Mouse (Mus musculus) B cell, adult 67 days (primary cell): ENCODE data around the gene Ofd1. TPM values are rescaled to one million over a fixed set of nuclear protein-coding genes. Genes with fewer than 3 reads are reported as not detected.

Experiments
- total RNA-seq, 2 experiments: library from RNA; stranded (reverse); gene quantifications; 4 replicates each; pipeline ENCODE4 v1.2.4; 2023

The Ofd1 gene
- 10 to 100 TPM; 15.5 to 18.6 TPM for total RNA-seq

GRCm38 (mm10) chrX:166440616-166441063 is at the start of gene Ofd1:
Gene Ofd1, minus strand, starts transcription at chrX:166440704.

GRCm38 (mm10) chrX:166479365-166479983 is 39.0 kb upstream of the Ofd1 start, which contains the start of gene Rab9:
Gene Rab9, minus strand, starts transcription at chrX:166479867.

DNA sequence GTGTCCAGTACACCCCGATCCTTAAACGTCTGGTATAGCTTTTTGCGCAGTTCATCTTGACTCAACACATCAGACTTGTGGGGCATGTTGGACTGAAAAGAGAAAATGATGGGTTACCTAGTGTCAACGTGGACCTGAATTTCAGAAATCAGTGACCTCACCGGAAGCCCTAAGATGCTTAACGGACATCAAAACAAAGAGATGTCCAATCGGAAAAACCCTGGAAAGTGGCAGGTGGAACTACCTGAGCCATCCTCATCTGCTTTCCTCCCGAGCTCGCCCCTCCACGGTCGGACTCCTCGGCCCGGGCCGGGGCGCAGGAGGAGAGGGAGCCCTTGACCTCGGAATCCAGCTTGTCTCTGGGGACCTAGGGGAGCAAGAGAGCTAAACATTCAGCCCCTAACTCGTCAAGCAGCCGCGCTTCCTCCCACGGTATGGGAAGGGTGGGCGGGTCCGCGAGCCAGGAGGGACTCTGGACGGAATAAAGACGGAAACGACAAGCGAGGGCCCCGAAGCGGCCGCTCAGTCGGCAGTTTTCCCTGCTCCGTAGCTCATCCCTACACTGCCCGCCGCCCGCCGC is 378 bp downstream of the Ofd1 start, which contains the start of gene Trappc2:
Gene Trappc2, plus strand, starts transcription at position 539 of the 580 bp plus-strand sequence.

Other genes starting within 250 kb of the Ofd1 start
- 1 to 10 TPM in 1 of 2 experiments, under 1 TPM in 1; 0.62 to 1.6 TPM for gene Gpm6b, start 201.8 kb downstream of the Ofd1 start, total RNA-seq
- 10 to 100 TPM in 1 of 2 experiments, 1 to 10 TPM in 1; 7.1 to 11.4 TPM for gene Trappc2, start 130 bp downstream of the Ofd1 start, total RNA-seq
- 10 to 100 TPM; 19.0 to 22.3 TPM for gene Rab9, start 39.2 kb upstream of the Ofd1 start, total RNA-seq
- 1 to 10 TPM; 7.5 to 9.9 TPM for gene Tceanc, start 77.9 kb upstream of the Ofd1 start, total RNA-seq
- under 1 TPM; 0.86 to 0.96 TPM for gene Egfl6, start 145.0 kb upstream of the Ofd1 start, total RNA-seq